Mouse (Mus musculus) retina, adult 2 months (tissue): ENCODE measurements around the gene Vmp1.
A peak's percentile ranks its signal among the peaks of the same experiment; 100 is the strongest.

ENCODE experiments used
- DNase-seq: peaks from one replicate; pipeline ENCODE4 v3.0.0-alpha.2; 2012; ENCODE audit warnings: low read depth, low spot score

The Vmp1 gene

DNA sequence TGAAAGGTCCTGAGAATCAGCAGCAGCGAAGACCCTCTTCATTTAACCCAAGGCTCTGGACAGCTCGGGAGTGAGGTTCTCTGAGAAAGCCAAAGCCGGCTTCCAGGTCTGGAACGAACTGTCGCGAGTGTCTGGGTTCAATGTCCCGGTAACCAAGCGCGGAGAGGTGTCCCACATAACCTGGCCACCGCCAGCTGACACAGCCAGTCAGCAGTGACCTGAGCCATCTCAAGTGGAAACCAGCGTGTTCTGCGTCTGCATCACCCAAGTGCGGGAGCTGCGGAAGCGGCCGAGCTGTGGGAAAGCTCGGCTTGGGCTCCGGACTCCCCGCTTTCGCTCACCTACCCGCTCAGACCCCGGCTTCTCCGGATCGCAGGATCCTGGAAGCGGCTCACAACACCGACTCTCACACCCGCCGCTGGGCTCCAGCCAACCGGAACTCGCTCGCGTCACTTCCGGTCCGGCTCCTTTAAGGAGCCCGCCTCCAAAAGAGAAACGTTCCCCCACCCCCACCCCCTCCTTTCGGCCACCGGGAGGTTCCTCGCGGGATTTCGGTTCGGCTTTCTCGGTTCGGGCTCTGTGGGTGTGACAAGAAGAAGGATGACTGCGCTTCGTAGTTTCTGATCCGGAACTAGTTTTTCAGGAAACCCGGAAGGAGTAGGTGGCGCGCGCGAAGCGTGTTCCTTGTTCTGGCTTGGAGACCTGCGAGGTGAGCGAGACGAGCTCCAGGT, at the start of gene Vmp1, which contains the start of gene Ptrh2:
Gene Vmp1, minus strand, starts transcription at position 442 of the 731 bp plus-strand sequence.
Gene Ptrh2, plus strand, starts transcription at position 591 of the 731 bp plus-strand sequence.
- peak; percentile 83 for DNase-seq

DNA sequence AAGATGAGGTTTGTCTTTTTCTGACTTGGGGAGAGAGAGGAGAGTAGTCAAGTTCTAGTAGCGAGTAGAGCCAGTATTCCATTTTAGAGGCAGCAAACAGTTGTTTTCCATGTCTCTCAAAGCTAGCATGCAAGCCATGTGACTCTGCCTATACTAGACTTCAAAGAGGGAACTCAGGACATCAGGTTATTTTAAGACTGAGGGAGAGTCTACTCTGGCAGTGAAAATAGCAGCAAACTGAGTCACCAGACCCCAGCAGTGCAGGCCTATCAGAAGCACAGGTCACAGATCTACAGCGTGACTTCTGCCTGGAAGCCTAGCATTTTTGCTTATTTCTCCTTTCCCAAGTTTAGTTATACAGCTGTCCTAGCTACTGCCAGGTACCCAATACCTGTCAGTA, 47.8 kb upstream of the Vmp1 start:
- no peak for DNase-seq

DNA sequence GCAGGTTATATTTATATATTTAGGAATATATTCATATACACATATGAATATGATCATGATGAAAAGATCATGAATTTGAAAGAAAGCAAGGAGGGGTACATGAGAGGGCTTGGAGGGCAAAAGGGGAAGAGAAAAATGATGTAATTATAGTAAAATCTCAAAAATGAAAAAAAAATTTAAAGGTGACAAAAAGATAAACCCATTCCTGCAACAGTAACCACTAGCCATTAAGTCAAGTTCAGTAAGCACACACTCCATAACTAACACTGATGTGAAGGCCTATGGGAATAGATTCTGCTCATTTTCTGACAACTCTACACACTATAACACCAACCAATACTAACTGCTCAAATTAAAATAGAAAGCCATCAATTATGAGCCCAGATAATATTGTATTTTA, 42.0 kb upstream of the Vmp1 start:
- DNase-seq = no peak

GRCm38 (mm10) chr11:86724982-86725381, 41.3 kb upstream of the Vmp1 start:
- DNase-seq = no peak

GRCm38 (mm10) chr11:86724004-86724403, 40.4 kb upstream of the Vmp1 start:
- no peak for DNase-seq

DNA sequence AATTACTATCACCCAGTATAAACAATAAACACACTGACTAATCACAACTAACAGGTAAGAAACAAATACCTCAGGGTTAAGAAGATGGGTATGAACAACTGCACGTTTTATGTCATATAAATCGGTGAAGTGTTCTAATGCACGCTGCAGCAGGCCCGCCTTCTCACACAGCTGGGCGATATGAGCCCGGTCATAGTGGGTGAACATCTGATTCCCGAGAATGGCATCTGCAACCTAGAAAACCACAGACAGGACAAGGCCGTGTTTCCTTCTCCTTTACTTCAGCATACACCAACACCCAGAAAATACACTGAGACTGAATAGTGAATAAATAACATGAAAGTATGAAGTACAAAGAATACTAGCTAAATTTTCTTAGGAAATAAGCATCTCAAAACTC, 35.8 kb upstream of the Vmp1 start:
- no peak for DNase-seq

- DNase-seq = no peak
Observed at GRCm38 (mm10) chr11:86718369-86718768, 34.7 kb upstream of the Vmp1 start.

- DNase-seq = no peak
Observed at GRCm38 (mm10) chr11:86717306-86718065, 33.9 kb upstream of the Vmp1 start.

- DNase-seq = no peak
Observed at GRCm38 (mm10) chr11:86714606-86715005, 31.0 kb upstream of the Vmp1 start.

GRCm38 (mm10) chr11:86701151-86701550, 17.5 kb upstream of the Vmp1 start:
- DNase-seq = no peak

- DNase-seq = no peak
Observed at GRCm38 (mm10) chr11:86695461-86695860, 11.8 kb upstream of the Vmp1 start.

- DNase-seq = no peak
Observed at GRCm38 (mm10) chr11:86692546-86692945, 8.9 kb upstream of the Vmp1 start.

DNA sequence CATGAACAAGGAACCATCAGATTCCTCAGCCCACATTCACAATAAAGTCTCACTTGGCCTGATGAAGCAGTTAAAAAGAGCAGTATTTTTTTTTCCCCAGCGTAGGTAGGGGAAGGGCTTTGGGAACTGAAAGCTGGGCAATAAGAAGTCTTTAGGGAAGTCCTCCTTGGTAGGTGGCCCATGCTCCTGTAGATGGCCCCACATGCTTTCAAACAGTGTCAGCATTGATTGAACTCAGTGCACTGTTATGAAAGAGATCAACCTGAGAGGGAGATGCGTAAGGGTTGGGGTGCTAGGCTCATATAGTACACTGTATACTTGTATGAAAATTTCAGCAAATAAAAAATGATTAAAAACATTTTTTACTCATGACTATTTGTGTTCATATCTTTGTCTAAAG, 8.3 kb upstream of the Vmp1 start:
- no peak for DNase-seq

GRCm38 (mm10) chr11:86691482-86691881, 7.8 kb upstream of the Vmp1 start:
- no peak for DNase-seq

DNA sequence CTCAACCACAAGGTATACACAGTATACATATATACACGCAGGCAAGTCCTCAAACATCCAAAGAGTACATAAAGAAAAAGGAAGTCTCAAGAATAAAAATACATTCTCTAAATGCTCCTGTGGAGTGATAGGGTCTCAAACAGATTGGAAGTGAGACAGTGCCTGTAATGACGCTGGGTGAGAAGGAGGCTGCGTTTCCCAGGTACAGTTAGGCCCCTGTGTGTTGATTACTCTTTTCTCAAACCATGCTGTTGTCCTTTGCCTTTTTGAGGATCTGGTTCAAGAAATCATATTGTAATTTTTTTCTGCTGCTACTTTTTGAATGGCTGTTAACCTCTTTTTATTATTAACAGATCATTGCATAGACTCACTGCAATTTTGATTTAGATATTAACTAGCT, 6.7 kb upstream of the Vmp1 start:
- DNase-seq = no peak

DNA sequence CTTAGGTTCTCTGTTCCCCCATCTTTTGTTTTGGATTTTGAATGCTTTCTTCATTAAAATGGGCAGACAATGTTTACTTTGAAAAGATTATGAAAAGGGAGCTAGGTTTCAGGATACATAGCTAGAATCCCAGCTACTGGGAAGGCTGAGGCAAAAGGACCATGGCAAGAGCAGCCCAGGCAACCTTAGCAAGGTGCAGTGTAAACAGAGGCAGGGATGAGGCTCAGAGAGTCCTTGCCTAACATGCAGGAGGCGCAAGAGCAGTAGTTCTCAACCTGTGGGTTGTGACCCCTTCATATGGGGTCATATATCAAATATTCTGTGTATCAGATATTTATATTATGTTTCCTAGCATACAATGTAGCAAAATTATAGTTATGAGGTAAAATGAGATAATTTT, 1.7 kb upstream of the Vmp1 start:
- DNase-seq = no peak

GRCm38 (mm10) chr11:86684126-86685012, 733 bp upstream of the Vmp1 start:
- no peak for DNase-seq

- DNase-seq = no peak
Observed at GRCm38 (mm10) chr11:86682861-86683260, 775 bp downstream of the Vmp1 start.

DNA sequence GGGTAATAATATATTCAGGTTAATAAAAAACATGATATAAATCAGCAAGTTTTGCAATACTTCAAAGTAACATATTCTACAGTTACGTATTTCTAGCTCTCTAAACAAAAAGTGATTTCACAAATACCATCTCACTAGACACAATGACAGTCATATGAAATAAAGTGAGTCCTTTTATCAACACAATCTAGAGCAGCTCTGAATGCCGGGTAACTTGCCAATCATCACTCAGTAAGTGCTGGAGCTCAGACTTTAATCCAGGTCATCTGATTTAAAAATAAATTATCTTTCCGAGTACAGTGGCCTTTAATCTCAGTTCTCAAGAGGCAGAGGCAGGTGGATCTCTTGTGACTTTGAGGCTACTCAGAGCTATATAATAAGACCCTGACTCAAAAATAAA, 2.2 kb downstream of the Vmp1 start:
- DNase-seq = no peak

DNA sequence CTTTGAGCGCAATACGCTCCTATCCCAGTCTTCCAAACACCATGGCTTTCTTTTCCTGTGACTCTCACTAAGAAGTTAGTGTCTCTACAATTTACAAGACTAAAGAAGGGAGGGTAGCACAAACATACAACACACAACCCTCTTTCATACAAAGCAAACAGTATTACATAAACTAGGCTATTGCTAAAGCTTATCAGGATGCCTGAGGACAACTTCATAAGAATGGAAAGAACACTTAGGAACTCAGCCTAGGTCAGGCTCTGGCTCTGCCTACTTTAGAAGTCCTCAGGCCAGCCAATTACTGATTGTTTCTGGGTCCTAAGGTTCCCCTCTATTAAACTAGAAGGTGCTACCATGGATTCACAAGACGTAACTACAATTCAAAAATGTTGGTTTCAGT, 2.9 kb downstream of the Vmp1 start:
- no peak for DNase-seq

DNA sequence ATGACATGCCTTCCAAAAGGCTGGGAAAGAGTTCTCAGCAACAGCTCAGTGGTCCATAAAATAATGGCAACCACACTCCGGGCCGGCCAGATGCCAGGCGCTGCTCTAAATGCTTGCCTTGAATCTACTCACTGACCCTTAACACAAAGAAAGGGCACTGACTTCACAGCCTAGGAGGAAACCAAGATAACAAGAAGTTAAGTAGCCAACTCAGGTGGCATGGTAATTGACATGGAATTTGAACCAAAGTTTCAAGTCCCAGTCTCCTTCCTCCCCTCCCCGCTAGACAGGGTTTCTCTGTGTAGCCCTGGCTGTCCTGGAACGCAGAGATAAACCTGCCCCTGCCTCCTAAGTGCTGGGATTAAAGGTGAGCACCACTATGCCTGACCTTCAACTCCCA, 4.7 kb downstream of the Vmp1 start:
- DNase-seq = no peak

GRCm38 (mm10) chr11:86675520-86675919, 8.1 kb downstream of the Vmp1 start:
- no peak for DNase-seq
